Mouse (Mus musculus) limb, embryonic 11.5 days (tissue): ENCODE measurements around the gene Ube2q2. TPM values are rescaled to one million over a fixed set of nuclear protein-coding genes. Genes with fewer than 3 reads are reported as not detected.

Experiments
- ATAC-seq: fragments of 200-750 bp; cut with Nextera tagmentation; 2 replicates; pipeline ENCODE4 v1.8.0; 2017; ENCODE audit warnings: low read depth; ENCODE audit not compliant: insufficient number of reproducible peaks, low FRiP score, low TSS enrichment
- DNase-seq: peaks from one replicate; pipeline ENCODE4 v3.0.0-alpha.2; 2015; ENCODE audit warnings: low spot score
- H3K27ac ChIP-seq: fragments of 300-500 bp; sonication (generic); replicated peaks from 2 replicates; pipeline ENCODE4 v1.5.1; 2014; ENCODE audit warnings: low read depth, mild to moderate bottlenecking, low read length
- H3K27me3 ChIP-seq: fragments of 300-500 bp; sonication (generic); 2 replicates; pipeline ENCODE4 v1.6.1; 2014; ENCODE audit warnings: mild to moderate bottlenecking, low read length, mixed read lengths; ENCODE audit not compliant: control insufficient read depth, insufficient read depth
- H3K36me3 ChIP-seq: fragments of 300-500 bp; sonication (generic); 2 replicates; pipeline ENCODE4 v1.6.1; 2014; ENCODE audit warnings: mild to moderate bottlenecking, low read length, moderate library complexity, mixed read lengths; ENCODE audit not compliant: control insufficient read depth, insufficient read depth
- H3K4me1 ChIP-seq: fragments of 300-500 bp; sonication (generic); 2 replicates; pipeline ENCODE4 v1.6.1; 2014; ENCODE audit warnings: low read length, mixed read lengths; ENCODE audit not compliant: control insufficient read depth, insufficient read depth
- H3K4me2 ChIP-seq: fragments of 300-500 bp; sonication (generic); 2 replicates; pipeline ENCODE4 v1.6.1; 2014; ENCODE audit warnings: low read depth, mild to moderate bottlenecking, moderate library complexity; ENCODE audit not compliant: severe bottlenecking
- H3K4me3 ChIP-seq: fragments of 300-500 bp; sonication (generic); 2 replicates; pipeline ENCODE4 v1.5.1; 2014; ENCODE audit warnings: low read depth, low read length
- H3K9ac ChIP-seq: fragments of 300-500 bp; sonication (generic); 2 replicates; pipeline ENCODE4 v1.6.1; 2014; ENCODE audit warnings: mild to moderate bottlenecking, low read length
- H3K9me3 ChIP-seq: fragments of 300-500 bp; sonication (generic); 2 replicates; pipeline ENCODE4 v1.6.1; 2016; ENCODE audit warnings: low read length; ENCODE audit not compliant: control insufficient read depth
- WGBS: fragments of 180-500 bp; shearing (Covaris S2); extraction: QIAGEN DNeasy Blood & Tissue Kit; methylation state at CpG from one replicate; pipeline ENCODE4 v1.1.7; 2014; 5-methylcytosine and 5-hydroxymethylcytosine counted together
- polyA plus RNA-seq: library from polyadenylated mRNA; unstranded; fragments of >200 nt; fragmentation: Nextera tagmentation; extraction: Ambion mirVana; gene quantifications from 2 replicates; pipeline ENCODE4 v1.2.1, GENCODE M21; 2014

The Ube2q2 gene
- polyA plus RNA-seq, 1 experiment from 2014 or later = 40.3 TPM

DNA sequence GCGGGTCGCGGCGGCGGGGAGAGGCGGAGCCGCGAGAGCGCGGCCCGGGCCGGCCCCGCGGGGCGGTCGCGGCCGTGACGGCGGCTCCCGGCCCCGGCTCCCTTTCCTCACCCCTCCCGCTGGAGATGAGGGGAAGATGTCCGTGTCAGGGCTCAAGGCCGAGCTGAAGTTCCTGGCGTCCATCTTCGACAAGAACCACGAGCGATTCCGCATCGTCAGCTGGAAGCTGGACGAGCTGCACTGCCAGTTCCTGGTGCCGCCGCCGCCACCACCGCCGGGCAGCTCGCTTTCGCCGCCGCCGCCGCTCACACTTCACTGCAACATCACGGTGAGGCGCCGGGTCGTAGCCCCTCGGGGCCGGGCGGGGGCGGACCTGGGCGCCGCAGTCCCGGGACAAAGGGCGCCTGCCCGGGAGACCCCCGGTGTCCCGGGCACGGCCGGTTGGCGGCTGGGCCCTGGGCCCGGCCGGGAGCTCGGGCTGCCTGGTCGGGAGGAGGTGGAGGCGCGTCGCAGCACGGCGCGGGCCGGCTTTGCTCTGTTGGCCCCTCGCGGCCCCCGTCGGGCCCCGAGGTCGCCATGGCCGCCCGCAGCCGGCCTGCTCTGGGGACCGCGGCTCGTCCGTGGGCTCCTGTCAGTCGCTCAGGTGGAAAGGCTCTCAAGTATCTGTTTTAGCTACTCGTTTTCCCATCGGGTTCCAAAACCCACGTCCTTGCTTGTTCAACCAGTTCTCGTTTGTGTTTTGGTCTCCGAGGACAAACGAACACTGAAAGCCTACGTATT is 1.0 kb downstream of the Ube2q2 start:
- Histone ChIP-seq H3K27me3 (no peaks in the 10 kb centered on the region), H3K9me3 (no peaks in the 10 kb centered on the region), H3K36me3 (no peaks in the 10 kb centered on the region), H3K4me3 (peak overlapping the region; percentile 86), H3K27ac (peak overlapping the region; percentile 68), H3K9ac (peak overlapping the region; percentile 91), H3K4me2 (peak overlapping the region; percentile 82), H3K4me1 (0 out of 2 replicates have a peak, but pooled peaks cover 2% of the 10 kb centered on the region)
- ATAC-seq = peak; percentile 70
- DNase-seq = peak; percentile 68
- under 1% methylated on average over 70 of the region's 93 CpGs for WGBS

- DNase-seq = no peak
- 0 out of 2 replicates have a peak, but pooled peaks cover 2% of the 10 kb centered on the region for H3K4me1 ChIP-seq
- H3K4me2 ChIP-seq = peak overlapping the region; percentile 82
- 3% methylated on average over 13 of the region's 13 CpGs for WGBS
- no peaks in the 10 kb centered on the region for H3K36me3 ChIP-seq
- H3K4me3 ChIP-seq = peak overlapping the region; percentile 86
- peak overlapping the region; percentile 91 for H3K9ac ChIP-seq
- H3K27me3 ChIP-seq = no peaks in the 10 kb centered on the region
- no peaks in the 10 kb centered on the region for H3K9me3 ChIP-seq
- ATAC-seq = no peak
- no peak overlapping the region for H3K27ac ChIP-seq
These were observed 1.6 kb downstream of the Ube2q2 start for GRCm38 (mm10) chr9:55150279-55150726.

GRCm38 (mm10) chr9:55151096-55151495 is 2.4 kb downstream of the Ube2q2 start:
- no peaks in the 10 kb centered on the region for H3K36me3 ChIP-seq
- H3K4me2 ChIP-seq = peak overlapping the region; percentile 82; the same call in 1 of the 2 replicates
- no peak overlapping the region for H3K4me3 ChIP-seq
- 0 out of 2 replicates have a peak, but pooled peaks cover 2% of the 10 kb centered on the region for H3K4me1 ChIP-seq
- H3K27ac ChIP-seq = no peak overlapping the region
- no peak for ATAC-seq
- no peaks in the 10 kb centered on the region for H3K9me3 ChIP-seq
- no peak for DNase-seq
- no peak overlapping the region for H3K9ac ChIP-seq
- H3K27me3 ChIP-seq = no peaks in the 10 kb centered on the region

DNA sequence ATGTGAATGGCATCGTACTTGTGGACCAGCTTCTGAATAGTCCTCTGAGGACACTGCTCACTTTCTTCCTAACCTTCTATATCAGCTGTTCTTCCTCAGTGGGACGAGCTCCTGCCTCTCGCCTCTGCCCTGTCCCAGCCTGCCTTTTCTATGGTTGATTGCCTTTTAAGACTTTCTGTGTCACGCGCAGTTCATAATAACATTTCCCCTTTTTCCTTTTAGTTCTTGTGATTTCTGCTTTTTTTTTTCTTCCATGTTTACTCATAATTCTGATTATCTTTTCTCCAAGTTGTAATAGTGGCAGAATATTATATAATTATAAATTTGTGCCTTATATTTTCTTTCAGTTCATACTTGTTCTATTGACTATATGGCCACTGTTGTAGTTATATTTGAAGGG is 4.3 kb downstream of the Ube2q2 start:
- Histone ChIP-seq H3K4me1 (0 out of 2 replicates have a peak, but pooled peaks cover 2% of the 10 kb centered on the region), H3K4me2 (no peak overlapping the region), H3K9me3 (no peaks in the 10 kb centered on the region), H3K4me3 (no peak overlapping the region), H3K27ac (no peak overlapping the region), H3K9ac (no peak overlapping the region), H3K27me3 (no peaks in the 10 kb centered on the region), H3K36me3 (no peaks in the 10 kb centered on the region)
- ATAC-seq (no peak), DNase-seq (no peak)
- 92% methylated on average over 5 of the region's 5 CpGs for WGBS

DNA sequence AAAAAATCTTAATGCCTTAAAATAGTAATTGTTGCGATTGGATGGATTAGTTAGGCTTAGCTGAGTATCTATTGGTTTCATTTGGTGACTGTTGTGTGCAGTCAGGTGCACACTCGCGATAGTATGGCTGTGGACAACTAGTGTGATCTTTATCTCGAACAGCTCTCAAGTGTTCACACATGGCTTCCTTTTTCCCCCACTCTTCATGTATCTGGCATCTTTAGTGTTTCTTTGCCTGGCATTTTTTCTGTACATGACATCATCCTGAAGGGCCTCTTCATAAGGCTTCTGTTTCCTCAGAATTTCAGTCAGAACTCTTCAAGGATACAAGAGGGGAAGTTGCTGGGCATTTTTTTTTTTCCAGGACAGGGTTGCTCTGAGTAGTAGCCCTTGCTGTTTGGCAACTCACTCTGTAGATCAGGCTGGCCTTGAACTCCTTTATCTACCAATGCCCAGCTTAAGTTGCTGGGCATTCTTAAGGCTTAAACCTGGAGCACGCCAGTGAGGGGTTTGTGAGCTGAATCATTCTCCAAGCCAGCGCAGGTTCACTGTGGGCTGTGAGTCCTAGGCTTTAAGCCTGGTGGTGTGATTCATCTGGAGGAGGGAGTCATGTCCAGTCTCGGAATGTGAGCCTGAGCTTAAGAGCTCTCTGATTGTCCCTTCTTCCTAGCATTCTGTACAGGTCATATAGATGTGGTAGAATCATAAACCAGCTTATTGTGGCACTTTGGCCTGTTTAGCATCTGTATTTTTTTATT is 22.2 kb downstream of the Ube2q2 start:
- no peak for ATAC-seq
- Histone ChIP-seq H3K27ac (no peak overlapping the region), H3K4me2 (no peak overlapping the region)

DNA sequence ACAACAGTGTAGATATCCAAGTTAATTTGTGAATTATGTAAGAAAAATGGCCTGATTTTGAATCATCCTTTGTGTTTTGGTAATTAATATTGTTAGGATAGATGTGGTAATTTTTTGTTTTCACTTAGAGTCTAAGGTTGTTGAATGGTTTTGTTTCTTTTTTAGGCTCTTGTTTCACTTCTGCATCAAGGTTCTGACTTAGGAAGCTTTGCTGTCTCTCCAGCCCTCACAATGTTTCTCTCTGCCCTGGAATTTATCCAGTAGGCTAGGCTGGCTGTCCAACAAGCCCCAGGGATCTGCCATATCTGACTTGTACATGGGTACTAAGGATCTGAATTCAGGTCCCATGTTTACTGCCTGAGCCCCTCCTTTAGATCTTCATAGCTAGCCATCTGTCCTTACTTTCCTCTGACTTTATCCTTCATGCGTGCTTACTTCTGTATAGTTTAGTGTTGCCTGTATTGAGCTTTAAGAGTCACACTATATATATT is 23.6 kb downstream of the Ube2q2 start:
- 95% methylated on average over 1 of the region's 1 CpGs for WGBS
- ATAC-seq (no peak), DNase-seq (no peak)
- H3K9me3 ChIP-seq = no peaks in the 10 kb centered on the region
- H3K9ac ChIP-seq = no peak overlapping the region
- no peak overlapping the region for H3K4me3 ChIP-seq
- H3K36me3 ChIP-seq = no peaks in the 10 kb centered on the region
- H3K27me3 ChIP-seq = no peaks in the 10 kb centered on the region
- no peaks in the 10 kb centered on the region for H3K4me1 ChIP-seq
- H3K4me2 ChIP-seq = no peak overlapping the region
- no peak overlapping the region for H3K27ac ChIP-seq

More for the DNA sequence above, 22.2 kb downstream of the Ube2q2 start:
- Histone ChIP-seq H3K36me3 (no peaks in the 10 kb centered on the region), H3K9me3 (no peaks in the 10 kb centered on the region), H3K9ac (no peak overlapping the region), H3K4me1 (no peaks in the 10 kb centered on the region), H3K4me3 (no peak overlapping the region), H3K27me3 (no peaks in the 10 kb centered on the region)
- WGBS = 91% methylated on average over 7 of the region's 7 CpGs
- DNase-seq = no peak

DNA sequence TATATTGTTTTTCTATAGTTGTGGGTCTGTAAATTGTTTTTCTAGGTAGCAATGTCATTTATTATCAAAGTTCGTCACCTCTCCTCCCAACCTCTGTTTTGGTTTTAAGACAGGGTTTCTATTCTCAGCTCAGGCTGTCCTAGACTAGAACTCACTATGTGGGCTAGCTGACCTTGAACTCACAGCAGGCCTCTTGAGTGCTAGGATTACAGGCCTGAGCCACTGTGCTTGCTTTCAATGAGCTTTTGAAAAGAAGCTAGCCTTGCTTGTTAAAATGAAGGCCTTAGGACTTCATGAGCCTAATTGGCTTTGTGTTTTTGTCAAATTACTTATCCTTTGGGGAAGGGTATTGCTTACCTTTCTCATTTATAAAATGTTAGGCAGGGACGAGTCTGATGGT is 25.6 kb downstream of the Ube2q2 start:
- Histone ChIP-seq H3K36me3 (no peaks in the 10 kb centered on the region), H3K9ac (no peak overlapping the region), H3K27ac (no peak overlapping the region), H3K4me3 (no peak overlapping the region), H3K4me1 (no peaks in the 10 kb centered on the region), H3K27me3 (no peaks in the 10 kb centered on the region), H3K4me2 (no peak overlapping the region), H3K9me3 (no peaks in the 10 kb centered on the region)
- ATAC-seq (no peak), DNase-seq (no peak)
- WGBS = 81% methylated on average over 2 of the region's 2 CpGs

- 94% methylated on average over 3 of the region's 3 CpGs for WGBS
These were observed 47.2 kb downstream of the Ube2q2 start for GRCm38 (mm10) chr9:55195876-55196275.

More at GRCm38 (mm10) chr9:55195876-55196275, 47.2 kb downstream of the Ube2q2 start:
- ATAC-seq (no peak), DNase-seq (no peak)
- no peaks in the 10 kb centered on the region for H3K36me3 ChIP-seq
- H3K27ac ChIP-seq = no peak overlapping the region
- H3K9me3 ChIP-seq = no peaks in the 10 kb centered on the region
- H3K4me2 ChIP-seq = no peak overlapping the region
- H3K9ac ChIP-seq = no peak overlapping the region
- no peak overlapping the region for H3K4me3 ChIP-seq
- no peaks in the 10 kb centered on the region for H3K4me1 ChIP-seq
- no peaks in the 10 kb centered on the region for H3K27me3 ChIP-seq
